Mouse (Mus musculus) adrenal gland, postnatal 0 days (tissue): ENCODE measurements around the gene H2-Aa. TPM values are rescaled to one million over a fixed set of nuclear protein-coding genes. Genes with fewer than 3 reads are reported as not detected.

Experiments
- polyA plus RNA-seq: library from polyadenylated mRNA; unstranded; fragments of >200 nt; fragmentation: Nextera tagmentation; extraction: Ambion mirVana; gene quantifications from 2 replicates; pipeline ENCODE4 v1.2.1, GENCODE M21; 2015

H2-Aa gene
- 5.4 and 5.7 TPM in 2 replicates for polyA plus RNA-seq

DNA sequence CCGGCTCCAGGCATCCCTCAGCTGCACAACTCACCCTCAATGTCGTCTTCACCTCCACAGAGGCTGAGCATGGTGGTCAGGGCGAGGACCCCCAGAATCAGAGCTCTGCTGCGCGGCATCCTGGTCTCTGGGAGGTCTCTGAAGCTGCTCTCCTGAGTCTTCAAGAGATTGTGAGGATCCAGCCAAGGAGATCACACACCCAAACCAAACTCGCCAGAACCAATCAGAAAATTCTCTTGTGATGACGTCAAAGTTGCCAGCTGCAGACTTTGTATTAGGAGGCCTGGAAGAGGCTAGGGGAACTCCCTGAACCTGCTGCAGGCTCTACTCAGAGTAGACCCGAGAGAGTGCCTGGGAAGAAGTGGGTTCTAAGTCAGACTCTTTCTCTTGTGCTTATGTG is at the start of gene H2-Aa:
Gene H2-Aa, minus strand, starts transcription at position 176 of the 400 bp plus-strand sequence.

DNA sequence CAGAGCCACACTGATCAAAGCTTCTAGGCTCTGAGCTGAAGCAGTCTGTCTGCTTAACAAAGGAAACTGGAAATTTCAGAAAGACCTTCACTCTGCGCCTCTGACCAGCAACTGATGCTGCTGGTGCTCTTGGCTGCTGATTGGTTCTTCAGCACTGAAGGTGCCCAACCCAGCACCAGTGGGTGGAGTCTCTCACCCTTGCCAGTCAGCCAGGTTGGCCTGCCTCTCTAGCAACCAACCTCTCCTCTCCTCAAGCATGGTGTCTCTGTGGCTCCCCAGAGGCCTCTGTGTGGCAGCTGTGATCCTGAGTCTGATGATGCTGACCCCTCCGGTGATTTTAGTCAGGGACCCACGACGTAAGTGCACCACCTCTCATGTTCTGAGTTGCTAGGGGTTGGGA is 37.8 kb upstream of the H2-Aa start, which contains the start of gene H2-Eb2:
Gene H2-Eb2, plus strand, starts transcription at position 230 of the 400 bp plus-strand sequence.

DNA sequence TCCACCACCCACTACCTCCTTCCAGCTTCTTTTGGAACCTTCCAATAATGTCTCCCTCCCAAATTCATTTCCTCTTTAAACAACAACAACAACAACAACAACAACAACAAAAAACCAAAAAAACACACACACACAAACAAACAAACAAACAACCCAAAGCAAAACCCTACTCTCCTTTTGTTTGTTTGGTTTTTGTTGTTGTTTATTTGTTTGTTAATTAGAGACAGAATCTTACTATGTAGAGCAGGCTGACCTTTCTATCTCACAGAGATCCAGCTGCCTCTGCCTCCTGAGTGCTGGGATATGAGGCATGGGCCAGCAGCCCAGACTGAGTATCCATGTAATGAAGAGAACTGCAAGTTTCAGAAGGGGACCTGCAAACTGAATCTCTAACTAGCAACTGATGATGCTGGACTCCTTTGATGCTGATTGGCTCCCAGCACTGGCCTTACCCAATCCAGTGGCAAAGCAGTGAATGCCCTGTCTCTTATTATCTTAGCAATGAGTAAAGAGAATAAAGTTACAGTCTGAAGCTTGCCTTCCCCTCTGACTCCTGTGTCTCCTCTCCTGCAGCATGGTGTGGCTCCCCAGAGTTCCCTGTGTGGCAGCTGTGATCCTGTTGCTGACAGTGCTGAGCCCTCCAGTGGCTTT is 17.9 kb upstream of the H2-Aa start, which contains the start of gene H2-Eb1:
Gene H2-Eb1, plus strand, starts transcription at position 488 of the 651 bp plus-strand sequence.

DNA sequence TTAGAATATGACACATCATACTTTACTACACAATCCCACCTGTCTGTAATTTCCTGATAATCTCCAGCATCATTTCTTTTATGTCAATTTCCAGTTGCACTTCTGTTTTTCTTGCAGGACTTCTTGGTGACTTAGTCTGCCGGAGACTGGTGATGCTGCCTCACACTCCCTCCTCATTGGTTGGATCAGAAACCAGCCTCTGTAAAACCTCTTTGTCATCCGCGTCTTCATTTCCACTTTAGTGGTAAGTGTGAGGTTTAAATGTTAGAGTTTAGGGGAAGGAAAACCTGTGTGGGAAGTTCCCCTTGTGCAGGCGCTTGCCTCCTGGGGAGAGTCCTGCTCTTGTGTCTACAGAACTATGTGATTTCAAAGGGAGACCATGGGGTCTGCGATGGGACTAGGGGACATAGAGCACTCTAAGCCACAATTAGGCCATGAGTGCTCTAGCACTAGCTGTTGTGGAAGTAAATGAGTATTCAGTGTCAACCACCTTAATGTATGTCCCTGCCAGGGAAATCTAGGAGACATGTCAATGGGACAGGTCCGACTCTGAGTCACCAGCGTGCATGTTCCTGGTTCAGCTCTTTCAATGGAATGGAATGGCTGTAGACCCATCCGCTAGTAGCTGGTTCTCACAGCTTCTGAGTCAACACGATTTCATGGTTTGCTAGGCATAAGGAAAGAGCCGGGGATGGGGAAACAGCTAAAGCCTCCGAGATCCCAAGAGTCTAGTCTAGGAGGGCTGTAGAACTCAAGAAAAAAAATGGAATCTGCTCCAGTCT is 29.8 kb downstream of the H2-Aa start, which contains the start of gene H2-Ab1:
Gene H2-Ab1, plus strand, starts transcription at position 96 of the 782 bp plus-strand sequence.

DNA sequence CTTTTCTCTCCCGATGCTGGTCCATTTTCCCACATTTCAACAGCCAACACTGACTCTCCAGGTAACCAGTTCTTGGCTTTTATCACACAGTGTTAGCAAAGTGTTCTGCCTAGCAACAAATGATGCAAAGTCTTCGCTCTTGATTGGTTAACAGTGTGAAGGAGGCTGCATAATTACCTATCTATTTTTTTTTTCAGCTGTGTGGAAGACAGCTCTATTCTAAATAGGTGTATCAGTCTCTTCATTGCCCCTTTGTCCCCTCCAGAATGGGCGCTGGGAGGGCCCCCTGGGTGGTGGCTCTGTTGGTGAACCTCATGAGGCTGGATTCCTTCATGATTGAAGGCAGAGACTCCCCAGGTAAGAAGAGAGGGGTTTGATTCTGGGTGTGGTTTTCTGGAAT is 48.9 kb downstream of the H2-Aa start, which contains the start of gene H2-Ob:
Gene H2-Ob, plus strand, starts transcription at position 198 of the 400 bp plus-strand sequence.

Other genes with a start within 250 kb of the H2-Aa start
- gene Col11a2, start 248.4 kb downstream of the H2-Aa start, polyA plus RNA-seq, result 0.25 and 0.80 TPM in 2 replicates
- 0.25 TPM in 1 of 2 replicates, not detected in the other for gene H2-Oa, start 195.5 kb downstream of the H2-Aa start, polyA plus RNA-seq
- gene H2-DMa, start 168.3 kb downstream of the H2-Aa start, polyA plus RNA-seq, result 10.2 and 13.7 TPM in 2 replicates
- gene Brd2, start 165.2 kb downstream of the H2-Aa start, polyA plus RNA-seq, result 69.4 and 71.0 TPM in 2 replicates
- gene H2-DMb2, start 144.5 kb downstream of the H2-Aa start, polyA plus RNA-seq, result 0.44 and 0.97 TPM in 2 replicates
- 1.9 and 2.3 TPM in 2 replicates for gene H2-DMb1, start 134.8 kb downstream of the H2-Aa start, polyA plus RNA-seq
- 8.0 and 13.6 TPM in 2 replicates for gene Tap1, start 100.3 kb downstream of the H2-Aa start, polyA plus RNA-seq
- 16.0 and 17.9 TPM in 2 replicates for gene Psmb9, start 100.1 kb downstream of the H2-Aa start, polyA plus RNA-seq
- 43.3 and 45.2 TPM in 2 replicates for gene Psmb8, start 90.1 kb downstream of the H2-Aa start, polyA plus RNA-seq
- gene Tap2, start 84.3 kb downstream of the H2-Aa start, polyA plus RNA-seq, result 10.7 and 23.8 TPM in 2 replicates
- 0.16 and 0.21 TPM in 2 replicates for gene H2-Ob, start 48.9 kb downstream of the H2-Aa start, polyA plus RNA-seq
- gene H2-Ab1, start 30.1 kb downstream of the H2-Aa start, polyA plus RNA-seq, result 8.1 and 12.1 TPM in 2 replicates
- 4.8 and 6.7 TPM in 2 replicates for gene H2-Eb1, start 18.0 kb upstream of the H2-Aa start, polyA plus RNA-seq
- gene H2-Eb2, start 37.8 kb upstream of the H2-Aa start, polyA plus RNA-seq, result not detected in 2 replicates
- 0.12 and 0.22 TPM in 2 replicates for gene Btnl2, start 67.0 kb upstream of the H2-Aa start, polyA plus RNA-seq
- not detected in 2 replicates for gene Btnl1, start 89.3 kb upstream of the H2-Aa start, polyA plus RNA-seq
- gene BC051142, start 111.0 kb upstream of the H2-Aa start, polyA plus RNA-seq, result 1.4 and 2.6 TPM in 2 replicates
- gene Btnl4, start 189.5 kb upstream of the H2-Aa start, polyA plus RNA-seq, result not detected in 2 replicates
- gene Btnl6, start 229.5 kb upstream of the H2-Aa start, polyA plus RNA-seq, result not detected in 2 replicates